12 mouse cellular contexts compared by ENCODE assay signal in the genomic region with DNA sequence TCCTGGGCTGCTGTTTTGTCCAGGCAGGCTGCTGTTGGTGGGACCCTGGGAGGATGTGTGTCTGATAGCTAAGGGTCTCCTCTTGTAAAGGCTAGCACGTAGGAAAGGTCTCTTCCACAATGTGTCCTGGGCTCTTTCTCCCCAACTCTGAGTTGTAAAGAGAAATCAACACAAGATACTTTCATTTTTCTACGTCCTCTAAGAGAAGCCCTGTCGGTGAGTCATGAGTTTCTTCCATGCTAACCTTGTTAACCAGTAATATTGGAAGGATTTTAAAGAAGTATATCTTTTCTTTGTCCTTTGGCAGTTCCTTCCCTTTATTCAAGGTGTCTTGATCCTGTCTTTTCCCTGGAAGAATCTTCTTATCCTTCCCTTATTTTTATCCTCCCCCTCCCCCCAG. TPM values are rescaled to one million over a fixed set of nuclear protein-coding genes. Genes with fewer than 3 reads are reported as not detected.
DNase-seq lines count a peak whose midpoint lies in the region; ATAC-seq and TF ChIP-seq lines count a peak whose summit lies in the region.
"Had no signal": no experiment of that assay in that cellular context is flagged by ENCODE, and none has a peak within 500 bp of the region (broad histone marks: within the 10 kb centered on the region; RNA-seq: fewer than 3 reads in every experiment).

No protein-coding gene starts in this region.

- peak overlapping the region; percentile 16; the same call in 1 of the 2 replicates for H3K27ac ChIP-seq in intestine, embryonic 16.5 days (ENCODE audit: low read length)
- no peak overlapping the region; the same call in 1 of the 2 replicates for H3K27ac ChIP-seq in intestine, postnatal 0 days (ENCODE audit: low read depth, low read length)
- H3K27ac ChIP-seq in CH12.LX (ENCODE audit: insufficient read depth, low read depth), result no peak overlapping the region
- H3K27ac ChIP-seq in macrophage, result peak overlapping the region; percentile 27
- H3K27ac ChIP-seq: forebrain, embryonic 13.5 days; liver, embryonic 13.5 days had no signal

- H3K27me3 ChIP-seq in intestine, embryonic 16.5 days (replicated peaks; ENCODE audit: control insufficient read depth, insufficient read depth, low read length), result no peaks in the 10 kb centered on the region
- no peaks in the 10 kb centered on the region for H3K27me3 ChIP-seq in intestine, postnatal 0 days (replicated peaks; ENCODE audit: control insufficient read depth, insufficient read depth, low read length)
- H3K27me3 ChIP-seq in CH12.LX (replicated peaks), result no peaks in the 10 kb centered on the region
- H3K27me3 ChIP-seq: forebrain, embryonic 13.5 days; liver, embryonic 13.5 days had no signal

- TF ChIP-seq POLR2A in CH12.LX (IDR thresholded peaks at IDR 0.05; ENCODE audit: low read depth, low read length), result no peak

- 0 out of 2 replicates have a peak, but pooled peaks have one; percentile 14 for TF ChIP-seq EP300 in CH12.LX (IDR thresholded peaks at IDR 0.05; ENCODE audit: low read length)

- H3K4me3 ChIP-seq in intestine, embryonic 16.5 days (ENCODE audit: low read length), result no peak overlapping the region
- H3K4me3 ChIP-seq in intestine, postnatal 0 days (ENCODE audit: low read depth, low read length), result no peak overlapping the region
- H3K4me3 ChIP-seq in CH12.LX (replicated peaks in 1 of 3; ENCODE audit: low read depth in 2 of 3, low read length in 2 of 3, poor library complexity in 1 of 3), result no peak overlapping the region
- H3K4me3 ChIP-seq in macrophage (ENCODE audit: inconsistent target), result no peak overlapping the region
- H3K4me3 ChIP-seq: forebrain, embryonic 13.5 days; liver, embryonic 13.5 days had no signal

- TF ChIP-seq RAD21 in CH12.LX (IDR thresholded peaks at IDR 0.05; ENCODE audit: low read depth, low read length), result no peak

- dilution Hi-C loops in CH12.LX (cut with MboI; ENCODE audit: extremely low pct_ligation_motif_present, extremely low pct_unique_long_range_greater_than_20kb, low sequenced_read_pairs), result no loop called here

- H3K4me2 ChIP-seq in intestine, embryonic 16.5 days (ENCODE audit: low read depth, low read length), result no peak overlapping the region
- no peak overlapping the region for H3K4me2 ChIP-seq in intestine, postnatal 0 days (replicated peaks; ENCODE audit: low read depth)
- no peak overlapping the region for H3K4me2 ChIP-seq in CH12.LX (ENCODE audit: insufficient read depth, low read depth, poor library complexity, severe bottlenecking)
- H3K4me2 ChIP-seq: forebrain, embryonic 13.5 days; liver, embryonic 13.5 days had no signal

- no peak for ATAC-seq in intestine, embryonic 16.5 days
- no peak for ATAC-seq in intestine, postnatal 0 days
- ATAC-seq in activated CD4-positive, CD25-positive, alpha-beta regulatory T cell, adult 4 months, result no peak
- ATAC-seq: forebrain, embryonic 13.5 days had no signal

- no peak for DNase-seq in CH12.LX (ENCODE audit: extremely low read depth)
- DNase-seq in NIH3T3 (ENCODE audit: low read depth), result peak; percentile 52
- no peak for DNase-seq in yolk sac, embryonic 10.5 days (ENCODE audit: low spot score)
- DNase-seq: kidney, adult 11 months; liver, embryonic 13.5 days; right cerebral cortex, adult 18-20 months; thymus, postnatal 36 days had no signal

- in situ Hi-C loops in CH12.LX (cut with MboI; ENCODE audit: low pct_ligation_motif_present, low pct_unique_long_range_greater_than_20kb, low sequenced_read_pairs), result no loop called here

- WGBS in intestine, embryonic 16.5 days, result 51% methylated on average over 3 of the region's 3 CpGs
- 37% methylated on average over 3 of the region's 3 CpGs for WGBS in intestine, postnatal 0 days
- WGBS in macrophage (ENCODE audit: missing documents), result 30% methylated on average over 3 of the region's 3 CpGs

- no peaks in the 10 kb centered on the region for H3K9me3 ChIP-seq in intestine, embryonic 16.5 days (ENCODE audit: control insufficient read depth, low read length)
- H3K9me3 ChIP-seq in intestine, postnatal 0 days (ENCODE audit: control insufficient read depth), result no peaks in the 10 kb centered on the region
- no peaks in the 10 kb centered on the region for H3K9me3 ChIP-seq in CH12.LX (replicated peaks; ENCODE audit: low read length)
- H3K9me3 ChIP-seq: forebrain, embryonic 13.5 days; liver, embryonic 13.5 days had no signal

- H3K4me1 ChIP-seq in intestine, embryonic 16.5 days (ENCODE audit: control insufficient read depth, insufficient read depth, low read length), result peaks cover 69% of the 10 kb centered on the region
- H3K4me1 ChIP-seq in intestine, postnatal 0 days (replicated peaks; ENCODE audit: control insufficient read depth, insufficient read depth, low read length), result peaks cover 30% of the 10 kb centered on the region
- H3K4me1 ChIP-seq in CH12.LX (ENCODE audit: control insufficient read depth in 1 of 2, insufficient read depth in 2 of 2), result peaks cover 71 to 94% of the 10 kb centered on the region in 2 experiments

- no peaks in the 10 kb centered on the region; the same call in 1 of the 2 replicates for H3K36me3 ChIP-seq in intestine, embryonic 16.5 days (ENCODE audit: control insufficient read depth, insufficient read depth, low read length)
- 0 out of 2 replicates have a peak, but pooled peaks cover 15% of the 10 kb centered on the region for H3K36me3 ChIP-seq in intestine, postnatal 0 days (ENCODE audit: control insufficient read depth, insufficient read depth)
- H3K36me3 ChIP-seq in CH12.LX (replicated peaks in 1 of 2; ENCODE audit: control insufficient read depth in 1 of 2, insufficient read depth in 1 of 2, low read length in 1 of 2) (peaks cover 19 to 74% of the 10 kb centered on the region in 2 experiments), macrophage (ENCODE audit: inconsistent target) (peaks cover 22% of the 10 kb centered on the region; the same call in 1 of the 2 replicates)

- H3K9ac ChIP-seq in intestine, embryonic 16.5 days (ENCODE audit: low read depth, low read length), result 0 out of 2 replicates have a peak overlapping the region, but pooled peaks have one; percentile 0
- no peak overlapping the region for H3K9ac ChIP-seq in intestine, postnatal 0 days (ENCODE audit: low read depth, low read length)
- no peak overlapping the region for H3K9ac ChIP-seq in CH12.LX (ENCODE audit: insufficient read depth, low read depth)
- H3K9ac ChIP-seq: forebrain, embryonic 13.5 days; liver, embryonic 13.5 days had no signal

- H3K79me2 ChIP-seq in CH12.LX (replicated peaks; ENCODE audit: control insufficient read depth, extremely low read depth, insufficient read depth, poor library complexity, severe bottlenecking) (peaks cover 82% of the 10 kb centered on the region), macrophage (ENCODE audit: inconsistent target) (peaks cover 96% of the 10 kb centered on the region)

- TF ChIP-seq CTCF in intestine, postnatal 0 days (IDR thresholded peaks at IDR 0.05; ENCODE audit: low read depth), result no peak
- TF ChIP-seq CTCF in CH12.LX (conservative IDR thresholded peaks at IDR 0.05 in 1 of 2, IDR thresholded peaks at IDR 0.05 in 1 of 2; ENCODE audit: low read depth in 2 of 2, low read length in 2 of 2), result no peak

TF ChIP-seq in CH12.LX, 34 proteins besides CTCF, POLR2A, EP300 and RAD21:
- TF ChIP-seq HCFC1 (IDR thresholded peaks at IDR 0.05; ENCODE audit: low read depth, low read length) (no peak), ZKSCAN1 (IDR thresholded peaks at IDR 0.05; ENCODE audit: borderline replicate concordance, low read depth, low read length) (no peak), MXI1 (IDR thresholded peaks at IDR 0.05; ENCODE audit: low read depth, low read length) (no peak), TCF12 (IDR thresholded peaks at IDR 0.05; ENCODE audit: low read depth, low read length) (no peak), SIN3A (IDR thresholded peaks at IDR 0.05; ENCODE audit: low read length) (no peak), NELFE (IDR thresholded peaks at IDR 0.05; ENCODE audit: low read depth, low read length) (no peak), MAX (IDR thresholded peaks at IDR 0.05; ENCODE audit: low read length) (no peak), PAX5 (IDR thresholded peaks at IDR 0.05; ENCODE audit: low read length) (no peak), SMC3 (IDR thresholded peaks at IDR 0.05; ENCODE audit: low read depth, low read length) (no peak)
TF ChIP-seq in CH12.LX: peak in this region for 0.

RNA-seq across cellular contexts. Expression of a gene that starts 9.6 kb away (rescaled TPM):
- 33.9 and 35.7 TPM in 2 replicates for polyA plus RNA-seq in intestine, embryonic 16.5 days (2015; fragmentation: Nextera tagmentation; extraction: Ambion mirVana)
- polyA plus RNA-seq in intestine, postnatal 0 days (2015; fragmentation: Nextera tagmentation; extraction: Ambion mirVana), result 23.1 and 24.0 TPM in 2 replicates
- total RNA-seq in CH12.LX (2012; rRNA removed) (60.5 and 64.5 TPM in 2 replicates), CH12.LX (2014; rRNA removed) (38.1 and 39.8 TPM in 2 replicates)
- polyA plus RNA-seq in CH12.LX (2012; ENCODE audit: insufficient read length, low read depth) (50.4 and 50.8 TPM in 2 replicates), macrophage (2018) (12.0 to 40.0 TPM (median 28.0 TPM) in 3 replicates)
- total RNA-seq in macrophage (2018; cell fraction: chromatin; rRNA removed), result 100 to 1,000 TPM; 115 to 839 (median 194) TPM
- 10 to 100 TPM; 18.3 to 57.3 (median 29.4) TPM for total RNA-seq in macrophage (2018; cell fraction: cytosol; rRNA removed)
- 100 to 1,000 TPM in 16 of 26 experiments, 10 to 100 TPM in 10; 65.7 to 895 (median 111) TPM for total RNA-seq in macrophage (2018; cell fraction: nucleus; rRNA removed)
- 10 to 100 TPM; 34.6 to 38.3 TPM for polyA plus RNA-seq in activated CD4-positive, CD25-positive, alpha-beta regulatory T cell, adult 4 months (2017; shearing (Covaris generic))

RNA-seq across cellular contexts. Expression of a gene that starts 25.8 kb away (rescaled TPM):
- polyA plus RNA-seq in intestine, embryonic 16.5 days (2015; fragmentation: Nextera tagmentation; extraction: Ambion mirVana), result 18.9 and 21.2 TPM in 2 replicates
- polyA plus RNA-seq in intestine, postnatal 0 days (2015; fragmentation: Nextera tagmentation; extraction: Ambion mirVana), result 15.7 and 15.9 TPM in 2 replicates
- 2.5 and 4.7 TPM in 2 replicates for total RNA-seq in CH12.LX (2012; rRNA removed)
- total RNA-seq in CH12.LX (2014; rRNA removed), result 1.1 and 1.2 TPM in 2 replicates
- 0.83 and 1.1 TPM in 2 replicates for polyA plus RNA-seq in CH12.LX (2012; ENCODE audit: insufficient read length, low read depth)
- 100 to 1,000 TPM in 18 of 26 experiments, 10 to 100 TPM in 5, 1 to 10 TPM in 3; 3.6 to 749 (median 239) TPM for total RNA-seq in macrophage (2018; cell fraction: chromatin; rRNA removed)
- 1,000 to 10,000 TPM in 3 of 26 experiments, 100 to 1,000 TPM in 15, 10 to 100 TPM in 6, 1 to 10 TPM in 2; 3.4 to 1,133 (median 302) TPM for total RNA-seq in macrophage (2018; cell fraction: cytosol; rRNA removed)
- total RNA-seq in macrophage (2018; cell fraction: nucleus; rRNA removed), result 1,000 to 10,000 TPM in 2 of 26 experiments, 100 to 1,000 TPM in 17, 10 to 100 TPM in 6, 1 to 10 TPM in 1; 3.2 to 1,503 (median 563) TPM
- 2.0 to 6.9 TPM (median 2.3 TPM) in 3 replicates for polyA plus RNA-seq in macrophage (2018)
- polyA plus RNA-seq in activated CD4-positive, CD25-positive, alpha-beta regulatory T cell, adult 4 months (2017; shearing (Covaris generic)), result 10 to 100 TPM; 42.5 to 43.1 TPM

Comparison
In these comparisons a context has a peak if more than half of its experiments do, and no peak if none do; other contexts are left out.
1. H3K27ac ChIP-seq: peak in intestine, embryonic 16.5 days (single experiment) and macrophage (single experiment); none in intestine, postnatal 0 days (single experiment) and CH12.LX (single experiment).